Mouse (Mus musculus) G1E (cell line): ENCODE measurements at regions not wholly inside any gene's neighbourhood (a gene's known extent, or its start where the extent isn't known, plus 50 kb on each side); places are given as distances from the start of the nearest gene placed in this dataset.

Experiments
- CTCF ChIP-seq: IDR thresholded peaks from 2 replicates; pipeline ENCODE4 v1.5.1; 2012; ENCODE audit warnings: low read depth, low read length, inconsistent platforms, mixed read lengths
- GATA1 ChIP-seq: IDR thresholded peaks from 2 replicates; pipeline ENCODE4 v1.6.1; 2012; ENCODE audit warnings: borderline replicate concordance, low read length, inconsistent platforms, mixed read lengths
- POLR2AphosphoS5 ChIP-seq: IDR thresholded peaks from 2 replicates; pipeline ENCODE4 v1.6.1; 2012; ENCODE audit warnings: low read depth, low read length, inconsistent platforms; ENCODE audit not compliant: insufficient replicate concordance
- TAL1 ChIP-seq: conservative IDR thresholded peaks from 2 replicates; pipeline ENCODE4 v1.6.1; 2012; ENCODE audit warnings: low read depth, low read length, inconsistent platforms, mixed read lengths

GRCm38 (mm10) chr14:53794527-53794926, 459.4 kb downstream of the Dad1 start:
- no peak for TF ChIP-seq CTCF
- TF ChIP-seq GATA1, result no peak
- no peak for TF ChIP-seq POLR2AphosphoS5
- no peak for TF ChIP-seq TAL1
